Mouse (Mus musculus): ENCODE results near the gene Eepd1.

Eepd1 gene

GRCm38 (mm10) chr9:25489221-25489960 is 8.0 kb downstream of the Eepd1 start:
- no peak for DNase-seq (ENCODE audit: low spot score in 2 of 2)

GRCm38 (mm10) chr9:25490278-25491145 is 9.2 kb downstream of the Eepd1 start:
- DNase-seq (ENCODE audit: low spot score in 2 of 2): no peak

GRCm38 (mm10) chr9:25493918-25494317 is 12.6 kb downstream of the Eepd1 start:
- DNase-seq (ENCODE audit: low spot score in 2 of 2): no peak

GRCm38 (mm10) chr9:25495601-25496000 is 14.3 kb downstream of the Eepd1 start:
- no peak for DNase-seq (ENCODE audit: low spot score in 2 of 2)

GRCm38 (mm10) chr9:25496196-25496595 is 14.8 kb downstream of the Eepd1 start:
- no peak for DNase-seq (ENCODE audit: low spot score in 2 of 2)

GRCm38 (mm10) chr9:25496703-25497102 is 15.4 kb downstream of the Eepd1 start:
- DNase-seq (ENCODE audit: low spot score in 2 of 2): no peak

GRCm38 (mm10) chr9:25498770-25499169 is 17.4 kb downstream of the Eepd1 start:
- no peak for DNase-seq (ENCODE audit: low spot score in 2 of 2)

GRCm38 (mm10) chr9:25499306-25499705 is 18.0 kb downstream of the Eepd1 start:
- DNase-seq (ENCODE audit: low spot score in 2 of 2): no peak

- no peak for DNase-seq (ENCODE audit: low spot score in 2 of 2)
Observed at GRCm38 (mm10) chr9:25500031-25500430, 18.7 kb downstream of the Eepd1 start.

- DNase-seq (ENCODE audit: low spot score in 2 of 2): no peak
Observed at GRCm38 (mm10) chr9:25508825-25509224, 27.5 kb downstream of the Eepd1 start.

- peak; percentile 59 to 65 for DNase-seq (ENCODE audit: low spot score in 2 of 2)
Observed at GRCm38 (mm10) chr9:25510572-25510971, 29.2 kb downstream of the Eepd1 start.

GRCm38 (mm10) chr9:25513050-25513449 is 31.7 kb downstream of the Eepd1 start:
- peak in 1 of 2 experiments; percentile 46 for DNase-seq (ENCODE audit: low spot score in 2 of 2)

- no peak for DNase-seq (ENCODE audit: low spot score in 2 of 2)
Observed at GRCm38 (mm10) chr9:25513556-25513955, 32.2 kb downstream of the Eepd1 start.

- DNase-seq (ENCODE audit: low spot score in 2 of 2): no peak
Observed at GRCm38 (mm10) chr9:25516640-25517039, 35.3 kb downstream of the Eepd1 start.

GRCm38 (mm10) chr9:25517982-25518381 is 36.6 kb downstream of the Eepd1 start:
- DNase-seq (ENCODE audit: low spot score in 2 of 2): no peak

GRCm38 (mm10) chr9:25519193-25519592 is 37.8 kb downstream of the Eepd1 start:
- DNase-seq (ENCODE audit: low spot score in 2 of 2): no peak

- DNase-seq (ENCODE audit: low spot score in 2 of 2): no peak
Observed at GRCm38 (mm10) chr9:25520826-25521225, 39.5 kb downstream of the Eepd1 start.

- DNase-seq (ENCODE audit: low spot score in 2 of 2): no peak
Observed at GRCm38 (mm10) chr9:25521825-25522224, 40.5 kb downstream of the Eepd1 start.

GRCm38 (mm10) chr9:25526516-25526915 is 45.2 kb downstream of the Eepd1 start:
- no peak for DNase-seq (ENCODE audit: low spot score in 2 of 2)

- DNase-seq (ENCODE audit: low spot score in 2 of 2): no peak
Observed at GRCm38 (mm10) chr9:25526927-25527337, 45.6 kb downstream of the Eepd1 start.

- no peak for DNase-seq (ENCODE audit: low spot score in 2 of 2)
Observed at GRCm38 (mm10) chr9:25527359-25528038, 46.2 kb downstream of the Eepd1 start.

GRCm38 (mm10) chr9:25531627-25532026 is 50.3 kb downstream of the Eepd1 start:
- no peak for DNase-seq (ENCODE audit: low spot score in 2 of 2)
